Mouse (Mus musculus): ENCODE measurements around the gene Fam111a. TPM values are rescaled to one million over a fixed set of nuclear protein-coding genes. Genes with fewer than 3 reads are reported as not detected.

The Fam111a gene
- polyA plus RNA-seq, 1 experiment from 2014 or later: 12.4 TPM

DNA sequence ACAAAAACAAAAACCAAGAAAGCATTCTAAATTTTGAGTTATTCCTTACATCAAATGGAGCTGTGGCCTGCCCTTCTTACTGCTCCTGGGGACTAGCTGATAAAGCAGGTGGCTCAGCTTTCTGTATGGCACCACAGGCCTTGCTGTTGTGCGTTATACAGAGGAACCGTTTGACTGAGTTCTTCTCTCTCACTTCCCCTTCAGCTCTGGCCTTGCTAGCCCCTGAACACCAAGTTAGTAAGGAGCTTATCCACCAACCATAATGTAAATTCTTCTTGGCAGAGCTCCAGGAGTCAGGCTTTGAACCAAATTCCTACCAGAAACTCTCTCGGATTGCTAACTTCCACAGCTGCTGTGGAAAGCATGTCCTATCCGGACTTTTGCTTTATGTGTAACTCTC, 21.5 kb downstream of the Fam111a start:
- Histone ChIP-seq H3K27ac (no peak overlapping the region), H3K27me3 (no peaks in the 10 kb centered on the region), H3K9me3 (replicated peaks) (no peaks in the 10 kb centered on the region), H3K4me2 (no peak overlapping the region), H3K36me3 (ENCODE audit: poor library complexity, severe bottlenecking) (no peaks in the 10 kb centered on the region), H3K9ac (no peak overlapping the region), H3K4me3 (no peak overlapping the region), H3K4me1 (no peaks in the 10 kb centered on the region)
- ATAC-seq: no peak
- WGBS: 53% methylated on average over 4 of the region's 4 CpGs

DNA sequence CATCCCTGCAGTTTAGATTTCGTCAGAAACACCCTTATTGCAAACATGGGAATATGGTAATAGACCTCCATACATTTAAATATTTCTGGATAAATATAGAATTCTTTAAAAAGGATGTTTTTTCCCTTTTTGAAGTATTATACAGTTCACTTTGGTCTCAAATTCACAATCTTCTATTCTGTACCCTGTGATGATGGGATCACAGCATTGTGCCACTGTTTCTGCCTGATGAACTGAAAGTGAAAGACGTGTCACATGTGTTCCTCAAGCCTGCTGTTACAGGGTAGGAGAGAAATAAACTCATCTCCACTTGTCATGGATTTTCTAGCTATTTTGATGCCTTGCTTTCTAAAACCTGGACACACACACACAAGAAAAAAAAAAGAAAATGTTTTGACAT, 25.3 kb downstream of the Fam111a start:
- peaks cover 10% of the 10 kb centered on the region for H3K4me1 ChIP-seq
- no peak overlapping the region for H3K27ac ChIP-seq
- no peaks in the 10 kb centered on the region for H3K36me3 ChIP-seq (ENCODE audit: poor library complexity, severe bottlenecking)
- H3K4me2 ChIP-seq: no peak overlapping the region
- no peak overlapping the region for H3K9ac ChIP-seq
- no peaks in the 10 kb centered on the region for H3K27me3 ChIP-seq
- H3K9me3 ChIP-seq (replicated peaks): no peaks in the 10 kb centered on the region
- no peak overlapping the region for H3K4me3 ChIP-seq
- no peak for ATAC-seq
- 78% methylated on average over 2 of the region's 2 CpGs for WGBS

DNA sequence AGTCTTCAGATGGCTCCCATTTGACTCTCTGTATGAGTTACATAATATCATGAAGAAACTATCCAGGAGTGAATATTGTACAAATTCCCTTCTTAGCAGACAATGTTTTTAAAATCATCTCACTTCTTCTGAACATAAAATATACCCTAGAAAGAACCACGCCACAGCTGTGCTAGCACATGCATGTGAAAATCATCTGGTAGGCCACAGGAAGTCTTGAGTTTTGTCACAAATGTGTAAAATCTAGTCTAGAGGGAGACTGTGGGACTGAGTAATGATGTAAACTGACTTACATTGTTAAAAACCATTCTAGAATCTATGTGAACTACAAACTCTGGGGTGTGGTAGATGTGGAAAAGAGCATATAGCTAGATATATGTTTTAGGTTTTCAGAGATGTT, 26.1 kb downstream of the Fam111a start:
- no peaks in the 10 kb centered on the region for H3K36me3 ChIP-seq (ENCODE audit: poor library complexity, severe bottlenecking)
- H3K4me1 ChIP-seq: peaks cover 10% of the 10 kb centered on the region
- WGBS: 92% methylated on average over 1 of the region's 1 CpGs
- H3K4me3 ChIP-seq: no peak overlapping the region
- no peak overlapping the region for H3K9ac ChIP-seq
- H3K9me3 ChIP-seq (replicated peaks): no peaks in the 10 kb centered on the region
- H3K27ac ChIP-seq: no peak overlapping the region
- no peak for ATAC-seq
- no peak overlapping the region for H3K4me2 ChIP-seq
- H3K27me3 ChIP-seq: no peaks in the 10 kb centered on the region

DNA sequence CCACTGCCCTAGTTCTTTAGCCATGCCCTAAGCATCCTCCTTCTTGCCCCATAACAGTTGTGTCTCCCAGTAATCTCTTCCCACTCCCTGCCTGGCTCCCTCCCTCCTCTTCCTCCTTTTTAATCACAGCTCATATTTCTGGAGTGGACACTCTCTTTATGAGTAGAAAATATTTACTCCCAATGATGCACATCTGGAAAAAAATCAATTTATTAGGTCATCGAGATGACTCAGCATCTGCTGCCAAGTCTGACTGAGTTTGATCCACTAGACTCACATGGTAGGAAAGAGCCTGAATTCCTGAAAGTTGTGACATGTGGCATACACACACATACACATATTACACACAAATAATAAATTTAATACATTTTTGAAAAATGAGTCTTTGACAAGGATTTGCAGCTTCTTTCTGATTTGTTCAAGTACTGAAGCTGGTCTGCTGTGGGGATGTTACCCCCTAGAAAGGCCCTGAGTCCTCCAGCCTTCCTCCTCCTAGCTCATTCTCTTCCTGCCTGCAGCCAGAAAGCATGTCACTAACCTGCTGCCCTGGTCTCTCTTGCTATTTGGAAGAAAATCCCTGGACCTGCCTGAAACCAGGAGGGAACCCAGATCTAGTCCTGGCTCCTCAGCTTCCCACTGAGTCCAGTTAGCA, 27.2 kb downstream of the Fam111a start:
- no peaks in the 10 kb centered on the region for H3K27me3 ChIP-seq
- peaks cover 2% of the 10 kb centered on the region for H3K36me3 ChIP-seq (ENCODE audit: poor library complexity, severe bottlenecking)
- peak overlapping the region; percentile 56 for H3K4me2 ChIP-seq
- no peak for ATAC-seq
- H3K4me1 ChIP-seq: peaks cover 10% of the 10 kb centered on the region
- peak overlapping the region; percentile 53 for H3K9ac ChIP-seq
- 98% methylated on average over 1 of the region's 1 CpGs for WGBS
- H3K4me3 ChIP-seq: peak overlapping the region; percentile 30
- H3K9me3 ChIP-seq (replicated peaks): no peaks in the 10 kb centered on the region
- H3K27ac ChIP-seq: no peak overlapping the region

DNA sequence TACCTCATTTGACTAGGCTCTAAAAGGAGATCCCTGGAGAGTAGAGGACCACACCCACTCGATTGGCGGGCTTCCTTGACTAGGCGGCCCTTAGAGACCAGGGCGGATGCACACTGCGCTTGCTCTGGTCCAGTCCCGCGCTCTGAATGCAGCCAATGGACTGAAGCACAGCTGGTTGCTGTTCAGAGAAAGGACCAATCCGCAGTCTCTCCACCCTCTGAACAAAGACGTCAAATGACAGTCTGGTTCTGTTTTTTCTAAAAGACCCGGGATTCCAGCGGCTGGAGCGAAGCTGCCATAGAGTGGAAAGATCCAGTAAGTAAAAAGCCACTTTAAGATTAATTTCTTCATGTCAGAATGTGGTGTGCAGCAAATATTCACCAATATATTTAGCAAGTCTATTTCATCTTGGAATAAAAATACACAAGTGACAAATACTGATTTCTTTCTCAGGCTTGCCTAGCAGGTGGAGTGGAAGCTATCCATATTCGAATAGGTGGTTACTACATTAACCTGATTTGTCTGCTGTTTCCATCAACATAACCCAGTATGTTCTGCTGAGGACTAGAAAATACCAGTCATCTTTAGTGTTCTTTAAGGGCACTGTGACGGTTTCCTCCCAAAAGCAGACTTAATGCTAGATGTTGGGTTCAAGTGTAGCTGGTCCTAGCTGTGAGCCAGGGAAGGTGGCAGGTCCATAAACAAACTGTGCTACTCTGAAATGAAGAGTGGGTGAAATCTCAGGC, 27.9 kb downstream of the Fam111a start:
- peaks cover 6% of the 10 kb centered on the region for H3K36me3 ChIP-seq (ENCODE audit: poor library complexity, severe bottlenecking)
- peaks cover 10% of the 10 kb centered on the region for H3K4me1 ChIP-seq
- H3K27me3 ChIP-seq: no peaks in the 10 kb centered on the region
- peak overlapping the region; percentile 56 for H3K4me2 ChIP-seq
- H3K9me3 ChIP-seq (replicated peaks): no peaks in the 10 kb centered on the region
- peak overlapping the region; percentile 30 for H3K4me3 ChIP-seq
- ATAC-seq: peak; percentile 100
- no peak overlapping the region for H3K27ac ChIP-seq
- 6% methylated on average over 14 of the region's 14 CpGs for WGBS
- peak overlapping the region; percentile 53 for H3K9ac ChIP-seq

DNA sequence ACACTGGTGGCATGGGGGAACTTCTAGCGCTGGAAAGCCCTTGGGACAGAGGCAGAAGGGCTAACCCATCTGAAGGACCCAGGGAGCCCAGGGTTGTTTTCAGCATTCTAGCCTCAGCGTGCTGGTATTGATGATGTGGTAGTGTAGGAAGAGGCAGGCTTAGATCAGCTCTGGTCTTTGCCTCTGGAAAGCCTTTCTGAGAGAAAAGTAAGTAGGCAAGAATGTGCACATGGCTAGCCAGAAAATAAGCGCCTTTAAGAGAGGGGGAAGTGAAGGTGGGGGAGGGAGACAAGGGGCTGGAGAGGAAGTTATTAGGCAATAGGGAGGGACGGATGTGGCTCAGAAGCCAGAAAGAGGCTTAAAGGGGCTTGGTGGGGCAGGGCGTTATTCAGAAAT, 28.5 kb downstream of the Fam111a start:
- peaks cover 6% of the 10 kb centered on the region for H3K36me3 ChIP-seq (ENCODE audit: poor library complexity, severe bottlenecking)
- 18% methylated on average over 5 of the region's 5 CpGs for WGBS
- peak; percentile 11; the same call in 1 of the 2 replicates for ATAC-seq

DNA sequence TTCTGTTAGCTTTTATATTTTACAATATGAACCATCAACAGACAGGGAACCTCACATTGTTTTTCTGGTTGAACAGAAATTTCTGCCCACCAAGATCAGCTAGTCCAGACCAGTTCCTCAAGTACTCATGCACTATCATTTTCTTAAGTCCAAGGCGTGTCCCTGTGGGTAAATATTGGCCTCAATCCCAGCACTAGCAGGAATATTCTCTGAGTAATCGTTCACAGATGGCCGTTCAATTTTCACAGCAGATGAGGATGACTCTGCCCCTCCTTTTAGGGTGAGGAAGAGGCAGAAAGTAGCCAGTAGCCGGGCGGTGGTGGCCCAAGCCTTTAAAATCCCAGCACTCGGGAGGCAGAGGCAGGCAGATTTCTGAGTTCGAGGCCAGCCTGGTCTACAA, 29.6 kb downstream of the Fam111a start:
- no peak overlapping the region for H3K9ac ChIP-seq
- H3K4me2 ChIP-seq: 0 out of 2 replicates have a peak overlapping the region, but pooled peaks have one; percentile 56
- H3K4me3 ChIP-seq: no peak overlapping the region
- no peak overlapping the region for H3K27ac ChIP-seq
- no peaks in the 10 kb centered on the region for H3K27me3 ChIP-seq
- H3K36me3 ChIP-seq (ENCODE audit: poor library complexity, severe bottlenecking): peaks cover 6% of the 10 kb centered on the region
- H3K9me3 ChIP-seq (replicated peaks): no peaks in the 10 kb centered on the region
- H3K4me1 ChIP-seq: peaks cover 10% of the 10 kb centered on the region
- 88% methylated on average over 7 of the region's 7 CpGs for WGBS
- no peak for ATAC-seq

More for the DNA sequence above, 28.5 kb downstream of the Fam111a start:
- H3K4me1 ChIP-seq: peaks cover 10% of the 10 kb centered on the region
- no peaks in the 10 kb centered on the region for H3K27me3 ChIP-seq
- peak overlapping the region; percentile 30 for H3K4me3 ChIP-seq
- H3K27ac ChIP-seq: no peak overlapping the region
- peak overlapping the region; percentile 39 for H3K9ac ChIP-seq
- peak overlapping the region; percentile 56 for H3K4me2 ChIP-seq
- no peaks in the 10 kb centered on the region for H3K9me3 ChIP-seq (replicated peaks)

DNA sequence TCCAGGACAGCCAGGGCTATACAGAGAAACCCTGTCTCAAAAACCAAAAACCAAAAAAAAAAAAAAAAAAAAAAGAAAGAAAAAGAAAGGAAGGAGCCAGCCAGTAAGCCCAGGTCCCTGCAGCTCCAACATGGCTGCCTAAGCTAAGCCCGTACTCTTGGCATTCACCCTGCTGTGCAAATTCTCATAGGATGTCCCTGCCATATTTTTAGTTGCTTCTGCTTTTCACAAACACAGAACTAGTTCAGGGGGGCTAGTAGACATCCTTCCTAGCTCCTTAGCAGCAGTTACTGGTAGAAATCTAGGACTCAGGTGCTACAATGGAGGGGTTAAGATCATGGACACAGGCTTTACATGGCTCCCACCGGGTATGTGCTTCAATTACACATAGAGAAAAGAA, 30.0 kb downstream of the Fam111a start:
- Histone ChIP-seq H3K36me3 (ENCODE audit: poor library complexity, severe bottlenecking) (peaks cover 6% of the 10 kb centered on the region), H3K27me3 (no peaks in the 10 kb centered on the region), H3K9me3 (replicated peaks) (no peaks in the 10 kb centered on the region), H3K4me1 (peaks cover 10% of the 10 kb centered on the region), H3K4me2 (no peak overlapping the region), H3K9ac (no peak overlapping the region), H3K27ac (no peak overlapping the region), H3K4me3 (no peak overlapping the region)
- ATAC-seq: no peak
- 76% methylated on average over 2 of the region's 2 CpGs for WGBS

DNA sequence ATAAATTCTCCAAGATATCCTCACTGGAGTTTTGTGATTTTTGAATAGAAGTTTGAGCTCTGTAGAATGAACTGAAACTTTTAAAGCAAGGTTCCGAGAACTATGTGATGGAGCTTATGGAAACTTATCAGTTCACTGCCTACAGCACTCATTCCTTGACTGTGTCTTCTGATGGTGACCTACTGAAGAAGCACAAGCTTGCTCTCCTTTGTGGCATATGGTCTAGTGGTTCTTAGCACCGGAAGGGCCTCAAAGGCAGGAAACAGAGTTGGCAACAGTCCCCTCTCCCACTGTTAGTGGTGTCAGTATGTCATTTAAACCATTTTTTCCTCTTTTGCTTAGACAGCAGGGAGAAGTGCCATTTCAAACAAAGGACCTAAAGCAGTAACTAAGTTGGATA, 31.1 kb downstream of the Fam111a start:
- Histone ChIP-seq H3K36me3 (ENCODE audit: poor library complexity, severe bottlenecking) (peaks cover 6% of the 10 kb centered on the region), H3K4me3 (no peak overlapping the region), H3K27ac (no peak overlapping the region), H3K4me1 (peaks cover 10% of the 10 kb centered on the region), H3K9ac (no peak overlapping the region), H3K27me3 (no peaks in the 10 kb centered on the region), H3K9me3 (replicated peaks) (no peaks in the 10 kb centered on the region), H3K4me2 (no peak overlapping the region)
- 90% methylated on average over 2 of the region's 2 CpGs for WGBS
- ATAC-seq: no peak

DNA sequence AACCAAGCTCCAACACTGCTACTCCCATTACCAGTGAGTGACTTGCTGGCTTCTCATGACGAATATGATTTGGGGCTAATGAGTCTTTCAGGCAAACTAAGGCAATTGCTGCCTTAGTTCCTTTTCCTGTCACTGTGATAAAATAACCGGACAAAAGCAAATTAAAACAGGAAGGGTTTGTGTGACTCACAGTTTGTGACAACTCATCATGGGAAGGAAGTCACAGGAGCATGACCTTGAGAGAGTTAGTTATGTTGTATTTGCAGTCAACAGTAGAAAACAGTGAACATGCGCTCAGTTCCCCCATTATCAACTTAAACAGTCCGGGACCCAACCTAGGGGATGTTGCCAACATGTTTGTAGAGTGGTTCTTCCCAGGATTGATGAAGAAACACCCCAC, 39.8 kb downstream of the Fam111a start:
- H3K9ac ChIP-seq: no peak overlapping the region
- H3K27me3 ChIP-seq: no peaks in the 10 kb centered on the region
- no peaks in the 10 kb centered on the region for H3K4me1 ChIP-seq
- WGBS: 92% methylated on average over 4 of the region's 4 CpGs
- peaks cover 6% of the 10 kb centered on the region for H3K36me3 ChIP-seq (ENCODE audit: poor library complexity, severe bottlenecking)
- no peak overlapping the region for H3K4me2 ChIP-seq
- no peaks in the 10 kb centered on the region for H3K9me3 ChIP-seq (replicated peaks)
- H3K27ac ChIP-seq: no peak overlapping the region
- no peak overlapping the region for H3K4me3 ChIP-seq
- ATAC-seq: no peak

DNA sequence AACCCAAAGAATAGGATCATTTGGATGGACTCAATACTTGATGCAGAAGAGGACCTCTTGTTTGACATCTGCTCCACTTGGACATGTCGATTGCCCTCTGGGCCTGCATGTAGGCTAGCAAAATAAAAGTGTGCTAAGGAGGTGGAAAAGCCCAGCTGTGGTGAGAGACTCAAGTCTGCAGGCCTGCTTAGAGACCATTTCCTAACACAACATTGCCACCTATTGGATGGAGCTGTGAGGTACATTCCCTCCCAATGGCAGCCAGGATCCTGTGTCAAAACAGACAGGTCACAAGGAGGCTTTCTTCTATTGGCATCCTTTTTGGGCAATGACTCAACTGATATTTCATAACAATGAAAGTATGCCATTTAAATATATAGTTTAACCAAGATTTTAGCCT, 46.4 kb downstream of the Fam111a start:
- H3K4me2 ChIP-seq: no peak overlapping the region
- WGBS: 6% methylated on average over 1 of the region's 1 CpGs
- H3K27me3 ChIP-seq: peaks cover 3% of the 10 kb centered on the region; the same call in 1 of the 2 replicates
- no peaks in the 10 kb centered on the region for H3K9me3 ChIP-seq (replicated peaks)
- H3K27ac ChIP-seq: no peak overlapping the region
- no peak overlapping the region for H3K4me3 ChIP-seq
- H3K4me1 ChIP-seq: peaks cover 11% of the 10 kb centered on the region; the same call in 1 of the 2 replicates
- H3K36me3 ChIP-seq (ENCODE audit: poor library complexity, severe bottlenecking): peaks cover 2% of the 10 kb centered on the region
- H3K9ac ChIP-seq: no peak overlapping the region
- ATAC-seq: peak; percentile 63

DNA sequence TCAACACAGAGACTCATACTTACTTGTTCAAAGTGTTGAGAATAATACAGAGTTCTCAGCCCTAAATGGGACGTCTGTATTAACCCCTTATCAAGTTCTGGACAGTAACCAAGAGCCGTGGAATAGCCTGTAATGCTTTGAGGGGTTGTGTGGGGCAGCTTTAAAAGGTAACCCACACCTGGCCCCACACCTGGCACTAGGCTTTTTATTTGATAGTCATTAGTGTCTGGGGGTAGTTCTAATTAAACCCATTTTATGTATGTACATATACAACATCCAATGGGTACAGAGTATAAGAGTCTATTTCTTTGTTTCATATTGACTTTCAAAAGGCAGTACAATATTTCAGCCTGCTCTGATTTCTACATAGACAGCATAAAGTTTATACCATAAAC, 49.6 kb downstream of the Fam111a start:
- WGBS: 51% methylated on average over 2 of the region's 2 CpGs
- Histone ChIP-seq H3K36me3 (ENCODE audit: poor library complexity, severe bottlenecking) (no peaks in the 10 kb centered on the region), H3K27me3 (peaks cover 5% of the 10 kb centered on the region; the same call in 1 of the 2 replicates), H3K4me3 (peak overlapping the region; percentile 63), H3K9me3 (replicated peaks) (no peaks in the 10 kb centered on the region), H3K27ac (no peak overlapping the region; the same call in 1 of the 2 replicates), H3K9ac (no peak overlapping the region), H3K4me2 (peak overlapping the region; percentile 98), H3K4me1 (peaks cover 11% of the 10 kb centered on the region; the same call in 1 of the 2 replicates)
- ATAC-seq: no peak; the same call in 1 of the 2 replicates

Measured in forebrain, embryonic 13.5 days (tissue).